Mouse (Mus musculus) natural killer cell, adult 2 months (primary cell): Measurements from ENCODE around the gene Kcnk3.

Experiments
- DNase-seq, 2 experiments: peaks; one replicate each; pipeline ENCODE4 v3.0.0; 2022; ENCODE audit warnings: low spot score in 2 of 2

Gene Kcnk3

DNA sequence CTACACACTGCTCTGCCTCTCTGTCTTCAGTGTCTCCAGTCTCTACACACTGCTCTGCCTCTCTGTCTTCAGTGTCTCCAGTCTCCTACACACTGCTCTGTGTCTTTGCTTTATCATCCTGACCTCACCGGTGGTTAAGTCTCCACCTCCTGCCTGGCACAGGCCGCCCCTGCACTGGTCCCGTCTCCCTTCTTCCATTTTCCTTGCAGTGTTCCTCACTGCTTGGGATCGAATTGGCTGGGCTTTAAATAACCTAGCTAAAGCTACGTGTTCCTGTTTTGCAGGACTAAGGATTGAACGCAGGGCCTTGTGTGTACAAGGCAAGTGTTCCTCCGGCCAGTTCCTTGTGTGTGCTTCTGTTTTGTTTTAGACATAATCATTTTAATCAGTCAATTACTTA lies 82.1 kb downstream of the Kcnk3 start:
- no peak for DNase-seq

DNA sequence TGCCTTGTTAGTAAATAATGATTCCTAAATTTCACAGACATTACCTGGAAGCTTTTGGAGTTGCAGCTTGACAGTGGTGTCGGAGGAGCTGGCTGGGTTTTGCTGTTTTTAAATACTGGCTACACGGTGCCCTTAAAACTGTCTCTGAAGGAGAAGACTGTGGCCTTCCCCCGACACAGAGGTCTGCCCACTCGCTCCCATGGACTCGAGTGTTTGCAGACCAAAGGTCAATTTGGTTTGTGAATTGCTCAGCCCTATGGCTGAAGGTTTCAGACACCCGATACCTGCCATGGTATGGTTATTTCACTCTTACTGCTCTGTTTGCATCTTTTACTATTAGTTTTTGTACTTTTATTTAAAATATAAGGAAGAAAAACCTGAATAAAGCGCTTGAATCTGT lies 86.0 kb downstream of the Kcnk3 start:
- no peak for DNase-seq
